In the genomic region with DNA sequence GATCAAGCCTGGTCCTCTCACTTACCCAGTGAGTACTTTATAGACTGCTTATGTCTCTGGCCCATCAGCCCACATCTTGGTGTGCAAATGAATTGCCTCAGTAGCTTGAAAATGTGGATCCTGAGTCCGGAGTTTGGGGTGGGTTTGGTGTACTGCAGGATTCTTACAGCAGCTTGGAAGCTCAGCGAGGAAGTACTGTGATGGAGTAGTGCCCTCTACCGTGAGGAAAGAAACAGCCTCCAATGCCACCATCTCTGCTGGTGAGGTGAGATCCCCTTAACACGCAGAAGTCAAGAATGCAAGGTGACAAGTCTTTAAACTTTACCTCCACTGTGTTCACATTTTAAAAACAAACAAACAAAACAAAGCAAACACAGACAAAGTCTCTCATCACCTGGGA, we compare ENCODE assay signal across 7 mouse cellular contexts.
A peak's percentile ranks its signal among the peaks of the same experiment; 100 is the strongest.
DNase-seq lines count a peak whose midpoint lies in the region; ATAC-seq and TF ChIP-seq lines count a peak whose summit lies in the region.

No protein-coding gene starts in this region.

- WGBS in embryonic facial prominence, embryonic 13.5 days: 50% methylated on average over 4 of the region's 4 CpGs

- peaks cover 47% of the 10 kb centered on the region for H3K4me1 ChIP-seq in embryonic facial prominence, embryonic 13.5 days

- no peak overlapping the region for H3K4me3 ChIP-seq in left cerebral cortex, adult 2 months
- H3K4me3 ChIP-seq in embryonic facial prominence, embryonic 13.5 days: no peak overlapping the region

- ATAC-seq in embryonic facial prominence, embryonic 13.5 days (ENCODE audit: insufficient number of reproducible peaks, insufficient read depth, low FRiP score, low TSS enrichment, low read depth): no peak
- ATAC-seq in megakaryocyte, adult 5-6 weeks (ENCODE audit: poor library complexity, severe bottlenecking): peak; percentile 64

- H3K27ac ChIP-seq in left cerebral cortex, adult 2 months: no peak overlapping the region
- H3K27ac ChIP-seq in embryonic facial prominence, embryonic 13.5 days: 0 out of 2 replicates have a peak overlapping the region, but pooled peaks have one; percentile 12

- peak; percentile 18 to 32 for DNase-seq in left cerebral cortex, adult 2 months (ENCODE audit: extremely low spot score in 1 of 2, low spot score in 2 of 2)
- no peak for DNase-seq in left cerebral cortex, adult 8-10 months (ENCODE audit: low spot score in 2 of 2)
- peak; percentile 64 for DNase-seq in kidney, postnatal 14 days
- DNase-seq in adrenal gland, postnatal 4 days (ENCODE audit: low spot score in 2 of 2): no peak
- DNase-seq in spleen, postnatal 36 days (ENCODE audit: low spot score in 2 of 2): no peak

- no peaks in the 10 kb centered on the region for H3K9me3 ChIP-seq in embryonic facial prominence, embryonic 13.5 days

- H3K27me3 ChIP-seq in embryonic facial prominence, embryonic 13.5 days: no peaks in the 10 kb centered on the region

- no peaks in the 10 kb centered on the region; the same call in 1 of the 2 replicates for H3K36me3 ChIP-seq in embryonic facial prominence, embryonic 13.5 days

- TF ChIP-seq CTCF in left cerebral cortex, adult 2 months (IDR thresholded peaks at IDR 0.05): peak; percentile 75

- no peak overlapping the region for H3K4me2 ChIP-seq in embryonic facial prominence, embryonic 13.5 days

- intact Hi-C loops in left cerebral cortex, adult 2 months (cut with DNase I): loop anchor here (2.0 to 5.0 kb wide), 2 partner anchors 58 to 320 kb away; no protein-coding TSS in a partner anchor

- no peak overlapping the region for H3K9ac ChIP-seq in embryonic facial prominence, embryonic 13.5 days

Comparison
In these comparisons a context has a peak if more than half of its experiments do, and no peak if none do; other contexts are left out.
1. DNase-seq: peak in left cerebral cortex, adult 2 months (2 of 2) and kidney, postnatal 14 days (single experiment); none in left cerebral cortex, adult 8-10 months (0 of 2), adrenal gland, postnatal 4 days (0 of 2) and spleen, postnatal 36 days (0 of 2).